Mouse (Mus musculus) heart, adult 2 months (tissue): Measurements from ENCODE around the gene Chrm4.

ENCODE experiments used
- CTCF ChIP-seq: fragments of 200-600 bp; IDR thresholded peaks from 2 replicates; pipeline ENCODE4 v1.8.1; 2022; ENCODE audit warnings: antibody characterized with exemption, mild to moderate bottlenecking, moderate library complexity
- EP300 ChIP-seq: fragments of 200-500 bp; IDR thresholded peaks from 2 replicates; pipeline ENCODE4 v1.6.1; 2011; ENCODE audit warnings: low read depth, low read length, control low read depth; ENCODE audit not compliant: insufficient read depth
- POLR2A ChIP-seq: fragments of 200-500 bp; IDR thresholded peaks from 2 replicates; pipeline ENCODE4 v1.6.1; 2011; ENCODE audit warnings: mild to moderate bottlenecking, low read depth, low read length, control low read depth; ENCODE audit not compliant: insufficient read depth

GRCm38 (mm10) chr2:91945483-91945882 lies 18.4 kb downstream of the Chrm4 start, which contains the start of gene Gm9821:
- TF ChIP-seq POLR2A, result no peak
- TF ChIP-seq CTCF, result no peak
- TF ChIP-seq EP300, result no peak
